Mouse (Mus musculus) CD4-positive, CD25-positive, alpha-beta regulatory T cell, adult 2 months (primary cell): Measurements from ENCODE around the gene Acads.
"Not testable (repeated sequence)": the region's sequence is repeated elsewhere in the genome, so short reads cannot be mapped to it uniquely, and the experiment has no call there.

ENCODE experiments used
- DNase-seq: peaks from one replicate; pipeline ENCODE4 v3.0.0-alpha.2; 2012; ENCODE audit warnings: low read depth, low spot score

Gene Acads

GRCm38 (mm10) chr5:115149675-115150459 is 30.7 kb upstream of the Acads start:
- DNase-seq = no peak

- DNase-seq = not testable (repeated sequence)
Observed at GRCm38 (mm10) chr5:115148872-115149271, 29.7 kb upstream of the Acads start.

GRCm38 (mm10) chr5:115148378-115148777 is 29.2 kb upstream of the Acads start:
- DNase-seq = no peak

GRCm38 (mm10) chr5:115147388-115147787 is 28.2 kb upstream of the Acads start:
- no peak for DNase-seq

GRCm38 (mm10) chr5:115146747-115147130 is 27.6 kb upstream of the Acads start:
- DNase-seq = no peak

- DNase-seq = no peak
Observed at GRCm38 (mm10) chr5:115145976-115146746, 27.0 kb upstream of the Acads start.

- no peak for DNase-seq
Observed at GRCm38 (mm10) chr5:115145253-115145968, 26.3 kb upstream of the Acads start.

GRCm38 (mm10) chr5:115144471-115144870 is 25.3 kb upstream of the Acads start:
- no peak for DNase-seq

- DNase-seq = no peak
Observed at GRCm38 (mm10) chr5:115143552-115143951, 24.4 kb upstream of the Acads start.

- DNase-seq = no peak
Observed at GRCm38 (mm10) chr5:115142166-115142697, 23.1 kb upstream of the Acads start.

- no peak for DNase-seq
Observed at GRCm38 (mm10) chr5:115140726-115141125, 21.6 kb upstream of the Acads start.

GRCm38 (mm10) chr5:115139124-115139523 is 20.0 kb upstream of the Acads start:
- no peak for DNase-seq

GRCm38 (mm10) chr5:115134234-115135165 is 15.4 kb upstream of the Acads start, which contains the start of gene Unc119b:
Unc119b (minus strand) TSS chr5:115134975.
- peak; percentile 93 for DNase-seq

GRCm38 (mm10) chr5:115133358-115134066 is 14.4 kb upstream of the Acads start:
- DNase-seq = peak; percentile 20

- DNase-seq = peak; percentile 71
Observed at GRCm38 (mm10) chr5:115132465-115132864, 13.3 kb upstream of the Acads start.

- DNase-seq = no peak
Observed at GRCm38 (mm10) chr5:115129328-115129727, 10.2 kb upstream of the Acads start.

- no peak for DNase-seq
Observed at GRCm38 (mm10) chr5:115127421-115128179, 8.5 kb upstream of the Acads start.

- peak; percentile 62 for DNase-seq
Observed at GRCm38 (mm10) chr5:115126578-115127312, 7.6 kb upstream of the Acads start.
